9 mouse cellular contexts compared by ENCODE assay signal in the genomic region with DNA sequence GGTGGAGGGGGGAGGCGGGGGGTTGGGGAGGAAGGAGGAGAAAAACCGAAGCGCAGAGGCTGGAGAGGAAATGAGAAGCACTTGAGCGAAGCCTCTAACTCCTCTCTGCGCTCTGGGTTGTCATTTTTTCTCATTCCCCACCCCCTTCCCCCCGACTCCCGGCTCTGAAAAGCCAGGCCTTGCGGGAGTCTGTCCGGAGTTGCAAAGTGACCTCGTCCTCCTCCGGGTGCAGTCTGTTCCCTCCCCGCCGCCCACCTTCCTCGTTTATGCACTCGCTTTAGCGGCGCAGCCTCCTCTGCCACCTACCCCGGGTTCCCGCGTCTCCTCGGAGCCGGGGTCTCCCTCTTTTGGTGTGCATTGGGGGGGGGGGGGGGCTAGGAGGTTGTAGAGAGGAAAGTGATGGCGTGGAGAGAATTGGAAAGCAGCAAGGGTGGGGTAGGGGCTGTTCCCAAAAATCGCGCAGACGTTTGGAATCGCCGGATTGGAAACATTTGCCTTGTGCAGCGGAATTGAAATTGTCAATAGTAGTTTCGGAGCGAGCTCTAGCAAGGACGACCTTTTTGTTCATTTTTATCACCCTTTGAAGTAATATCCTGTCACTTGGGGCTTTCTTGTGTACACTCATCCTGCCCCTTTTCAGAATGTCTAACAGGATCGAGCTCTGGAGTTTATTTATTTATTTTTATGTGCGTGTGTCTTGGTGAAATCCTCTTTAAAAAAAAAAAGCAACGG. TPM values are rescaled to one million over a fixed set of nuclear protein-coding genes. Genes with fewer than 3 reads are reported as not detected.
A peak's percentile ranks its signal among the peaks of the same experiment; 100 is the strongest.
DNase-seq lines count a peak whose midpoint lies in the region; ATAC-seq and TF ChIP-seq lines count a peak whose summit lies in the region.
"Had no signal": no experiment of that assay in that cellular context is flagged by ENCODE, and none has a peak within 500 bp of the region (broad histone marks: within the 10 kb centered on the region; RNA-seq: fewer than 3 reads in every experiment).

No protein-coding gene starts in this region.

- ATAC-seq in forebrain, embryonic 14.5 days, result peak; percentile 15
- ATAC-seq in intestine, postnatal 0 days, result no peak

- H3K27ac ChIP-seq in forebrain, embryonic 14.5 days (ENCODE audit: low read depth, low read length), result no peak overlapping the region; the same call in 1 of the 2 replicates
- H3K27ac ChIP-seq in intestine, postnatal 0 days (ENCODE audit: low read depth, low read length), result no peak overlapping the region

- peak overlapping the region; percentile 96 for H3K4me2 ChIP-seq in forebrain, embryonic 14.5 days (ENCODE audit: low read length)
- peak overlapping the region; percentile 95 for H3K4me2 ChIP-seq in intestine, postnatal 0 days (replicated peaks; ENCODE audit: low read depth)

- H3K4me3 ChIP-seq in forebrain, embryonic 14.5 days (ENCODE audit: low read depth, low read length), result peak overlapping the region; percentile 51
- H3K4me3 ChIP-seq in intestine, postnatal 0 days (ENCODE audit: low read depth, low read length), result peak overlapping the region; percentile 56

- under 1% methylated on average over 34 of the region's 35 CpGs for WGBS in forebrain, embryonic 14.5 days
- under 1% methylated on average over 35 of the region's 35 CpGs for WGBS in intestine, postnatal 0 days

- H3K9ac ChIP-seq in forebrain, embryonic 14.5 days (ENCODE audit: low read length), result peak overlapping the region; percentile 57
- H3K9ac ChIP-seq in intestine, postnatal 0 days (ENCODE audit: low read depth, low read length), result no peak overlapping the region

- no peak for TF ChIP-seq CTCF in intestine, postnatal 0 days (IDR thresholded peaks at IDR 0.05; ENCODE audit: low read depth)

- H3K36me3 ChIP-seq in forebrain, embryonic 14.5 days (ENCODE audit: control insufficient read depth, insufficient read depth, low read length), result no peaks in the 10 kb centered on the region
- H3K36me3 ChIP-seq in intestine, postnatal 0 days (ENCODE audit: control insufficient read depth, insufficient read depth), result no peaks in the 10 kb centered on the region

- H3K27me3 ChIP-seq in forebrain, embryonic 14.5 days (replicated peaks; ENCODE audit: control insufficient read depth, insufficient read depth, low read length), result peaks cover 59% of the 10 kb centered on the region
- H3K27me3 ChIP-seq in intestine, postnatal 0 days (replicated peaks; ENCODE audit: control insufficient read depth, insufficient read depth, low read length), result peaks cover 73% of the 10 kb centered on the region
- H3K27me3 ChIP-seq: CH12.LX had no signal

- no peaks in the 10 kb centered on the region for H3K9me3 ChIP-seq in forebrain, embryonic 14.5 days (replicated peaks; ENCODE audit: control insufficient read depth, low read length)
- H3K9me3 ChIP-seq in intestine, postnatal 0 days (ENCODE audit: control insufficient read depth), result 0 out of 2 replicates have a peak, but pooled peaks cover 2% of the 10 kb centered on the region

- peaks cover 14% of the 10 kb centered on the region for H3K4me1 ChIP-seq in forebrain, embryonic 14.5 days (ENCODE audit: control insufficient read depth, insufficient read depth, low read length)
- peaks cover 10% of the 10 kb centered on the region; the same call in 1 of the 2 replicates for H3K4me1 ChIP-seq in intestine, postnatal 0 days (replicated peaks; ENCODE audit: control insufficient read depth, insufficient read depth, low read length)

- peak; percentile 60 to 67 for DNase-seq in cerebellum, postnatal 10 days
- DNase-seq in cerebellum, adult 11 months, result no peak
- peak; percentile 11 to 36 for DNase-seq in right cerebral cortex, adult 2 months (ENCODE audit: low spot score in 2 of 2)
- DNase-seq in right cerebral cortex, adult 18-20 months, result no peak
- peak; percentile 52 for DNase-seq in forebrain, embryonic 14.5 days (ENCODE audit: low spot score)
- peak; percentile 47 for DNase-seq in mesoderm, embryonic 11.5 days (ENCODE audit: low read depth, low spot score)
- peak; percentile 28 to 39 for DNase-seq in thymus, adult 18-20 months

RNA-seq across cellular contexts. Expression of a gene that starts 2.6 kb away (rescaled TPM):
- polyA plus RNA-seq in forebrain, embryonic 14.5 days (2014; fragmentation: Nextera tagmentation; extraction: Ambion mirVana), result 1.8 and 2.2 TPM in 2 replicates
- 0.41 and 0.47 TPM in 2 replicates for polyA plus RNA-seq in intestine, postnatal 0 days (2015; fragmentation: Nextera tagmentation; extraction: Ambion mirVana)

Comparison
In these comparisons a context has a peak if more than half of its experiments do, and no peak if none do; other contexts are left out.
1. DNase-seq: peak in cerebellum, postnatal 10 days (2 of 2), right cerebral cortex, adult 2 months (2 of 2), forebrain, embryonic 14.5 days (single experiment), mesoderm, embryonic 11.5 days (single experiment) and thymus, adult 18-20 months (2 of 2); none in cerebellum, adult 11 months (single experiment) and right cerebral cortex, adult 18-20 months (single experiment).